Comparison of ENCODE assay signal across 9 mouse cellular contexts in genomic region chr11:69582230-69582805, GRCm38 (mm10). TPM values are rescaled to one million over a fixed set of nuclear protein-coding genes. Genes with fewer than 3 reads are reported as not detected.
DNase-seq lines count a peak whose midpoint lies in the region; ATAC-seq and TF ChIP-seq lines count a peak whose summit lies in the region.
"Had no signal": no experiment of that assay in that cellular context is flagged by ENCODE, and none has a peak within 500 bp of the region (broad histone marks: within the 10 kb centered on the region; RNA-seq: fewer than 3 reads in every experiment).

No protein-coding gene starts in this region.

- intact Hi-C loops in left cerebral cortex, adult 2 months (cut with DNase I), result loop anchor here (5.0 kb wide), 1 partner anchor 165 kb away; no protein-coding TSS in a partner anchor
- intact Hi-C loops in left cerebral cortex, postnatal 10 days (cut with DNase I), result no loop called here

- H3K27me3 ChIP-seq in embryonic facial prominence, embryonic 14.5 days (replicated peaks; ENCODE audit: control insufficient read depth, insufficient read depth, low read length), result no peaks in the 10 kb centered on the region
- no peaks in the 10 kb centered on the region for H3K27me3 ChIP-seq in intestine, embryonic 16.5 days (replicated peaks; ENCODE audit: control insufficient read depth, insufficient read depth, low read length)
- no peaks in the 10 kb centered on the region for H3K27me3 ChIP-seq in neural tube, embryonic 12.5 days (replicated peaks)

- 62% methylated on average over 9 of the region's 9 CpGs for WGBS in embryonic facial prominence, embryonic 14.5 days
- 62% methylated on average over 9 of the region's 9 CpGs for WGBS in intestine, embryonic 16.5 days
- WGBS in neural tube, embryonic 12.5 days, result 63% methylated on average over 9 of the region's 9 CpGs

- peak overlapping the region; percentile 69 for H3K4me2 ChIP-seq in embryonic facial prominence, embryonic 14.5 days (ENCODE audit: low read depth, low read length)
- H3K4me2 ChIP-seq in intestine, embryonic 16.5 days (ENCODE audit: low read depth, low read length), result peak overlapping the region; percentile 68
- H3K4me2 ChIP-seq in neural tube, embryonic 12.5 days (replicated peaks), result peak overlapping the region; percentile 83

- no peak for DNase-seq in left cerebral cortex, adult 2 months (ENCODE audit: extremely low spot score in 1 of 2, low spot score in 2 of 2)
- no peak for DNase-seq in left cerebral cortex, postnatal 10 days (ENCODE audit: extremely low spot score in 1 of 2, low spot score in 2 of 2)
- no peak for DNase-seq in embryonic facial prominence, embryonic 14.5 days (ENCODE audit: low spot score)
- no peak for DNase-seq in frontal cortex, postnatal 10 days (ENCODE audit: low spot score in 2 of 2)
- DNase-seq in yolk sac, embryonic 10.5 days (ENCODE audit: low spot score), result no peak

- no peaks in the 10 kb centered on the region for H3K9me3 ChIP-seq in embryonic facial prominence, embryonic 14.5 days (ENCODE audit: control insufficient read depth, low read length)
- no peaks in the 10 kb centered on the region for H3K9me3 ChIP-seq in intestine, embryonic 16.5 days (ENCODE audit: control insufficient read depth, low read length)
- H3K9me3 ChIP-seq in neural tube, embryonic 12.5 days, result no peaks in the 10 kb centered on the region

- peaks cover 16% of the 10 kb centered on the region for H3K4me1 ChIP-seq in embryonic facial prominence, embryonic 14.5 days (ENCODE audit: control insufficient read depth, insufficient read depth, low read length)
- H3K4me1 ChIP-seq in intestine, embryonic 16.5 days (ENCODE audit: control insufficient read depth, insufficient read depth, low read length), result peaks cover 23% of the 10 kb centered on the region
- peaks cover 21% of the 10 kb centered on the region for H3K4me1 ChIP-seq in neural tube, embryonic 12.5 days

- H3K4me3 ChIP-seq in left cerebral cortex, adult 2 months, result peak overlapping the region; percentile 91
- peak overlapping the region; percentile 73 for H3K4me3 ChIP-seq in embryonic facial prominence, embryonic 14.5 days (ENCODE audit: low read depth, low read length)
- peak overlapping the region; percentile 14 for H3K4me3 ChIP-seq in intestine, embryonic 16.5 days (ENCODE audit: low read length)
- no peak overlapping the region for H3K4me3 ChIP-seq in neural tube, embryonic 12.5 days

- ATAC-seq in embryonic facial prominence, embryonic 14.5 days (ENCODE audit: low read depth), result no peak
- ATAC-seq in intestine, embryonic 16.5 days, result no peak
- no peak for ATAC-seq in neural tube, embryonic 12.5 days (ENCODE audit: low FRiP score, low read depth)
- ATAC-seq in cerebellum, adult (ENCODE audit: insufficient number of reproducible peaks, low FRiP score, low TSS enrichment), result no peak
- ATAC-seq: activated CD4-positive, CD25-positive, alpha-beta regulatory T cell, adult 4 months had no signal

- H3K36me3 ChIP-seq in embryonic facial prominence, embryonic 14.5 days (ENCODE audit: control insufficient read depth, insufficient read depth, low read length), result peaks cover 15% of the 10 kb centered on the region
- 0 out of 2 replicates have a peak, but pooled peaks cover under 1% of the 10 kb centered on the region for H3K36me3 ChIP-seq in intestine, embryonic 16.5 days (ENCODE audit: control insufficient read depth, insufficient read depth, low read length)
- H3K36me3 ChIP-seq in neural tube, embryonic 12.5 days, result peaks cover 9% of the 10 kb centered on the region

- no peak overlapping the region; the same call in 1 of the 2 replicates for H3K27ac ChIP-seq in left cerebral cortex, adult 2 months
- H3K27ac ChIP-seq in embryonic facial prominence, embryonic 14.5 days (replicated peaks; ENCODE audit: low read depth, low read length), result peak overlapping the region; percentile 97; the same call in 1 of the 2 replicates
- H3K27ac ChIP-seq in intestine, embryonic 16.5 days (ENCODE audit: low read length), result no peak overlapping the region
- no peak overlapping the region for H3K27ac ChIP-seq in neural tube, embryonic 12.5 days

- no peak for TF ChIP-seq CTCF in left cerebral cortex, adult 2 months (IDR thresholded peaks at IDR 0.05)

- peak overlapping the region; percentile 84 for H3K9ac ChIP-seq in embryonic facial prominence, embryonic 14.5 days (ENCODE audit: low read depth, low read length)
- 0 out of 2 replicates have a peak overlapping the region, but pooled peaks have one; percentile 19 for H3K9ac ChIP-seq in intestine, embryonic 16.5 days (ENCODE audit: low read depth, low read length)
- H3K9ac ChIP-seq in neural tube, embryonic 12.5 days, result 0 out of 2 replicates have a peak overlapping the region, but pooled peaks have one; percentile 75

RNA-seq across cellular contexts. Expression of gene Trp53, which starts 2.2 kb away (rescaled TPM):
- total RNA-seq in left cerebral cortex, adult 2 months (2021), result 10 to 100 TPM; 23.7 TPM
- total RNA-seq in left cerebral cortex, postnatal 10 days (2021), result 10 to 100 TPM; 20.5 to 26.1 TPM
- polyA plus RNA-seq in embryonic facial prominence, embryonic 14.5 days (2014; fragmentation: Nextera tagmentation; extraction: Ambion mirVana), result 111 and 133 TPM in 2 replicates
- 132 and 148 TPM in 2 replicates for polyA plus RNA-seq in intestine, embryonic 16.5 days (2015; fragmentation: Nextera tagmentation; extraction: Ambion mirVana)
- polyA plus RNA-seq in neural tube, embryonic 12.5 days (2016; fragmentation: Nextera tagmentation; extraction: Ambion mirVana), result 116 and 120 TPM in 2 replicates

RNA-seq across cellular contexts. Expression of gene Wrap53, which starts 2.3 kb away (rescaled TPM):
- total RNA-seq in left cerebral cortex, adult 2 months (2021), result 10 to 100 TPM in 1 of 2 experiments, 1 to 10 TPM in 1; 7.6 to 10.5 TPM
- total RNA-seq in left cerebral cortex, postnatal 10 days (2021), result 1 to 10 TPM; 6.3 to 7.6 TPM
- 18.4 and 19.8 TPM in 2 replicates for polyA plus RNA-seq in embryonic facial prominence, embryonic 14.5 days (2014; fragmentation: Nextera tagmentation; extraction: Ambion mirVana)
- 24.5 and 26.6 TPM in 2 replicates for polyA plus RNA-seq in intestine, embryonic 16.5 days (2015; fragmentation: Nextera tagmentation; extraction: Ambion mirVana)
- polyA plus RNA-seq in neural tube, embryonic 12.5 days (2016; fragmentation: Nextera tagmentation; extraction: Ambion mirVana), result 32.2 and 32.4 TPM in 2 replicates

RNA-seq across cellular contexts. Expression of gene Efnb3, which starts 22.3 kb away (rescaled TPM):
- total RNA-seq in left cerebral cortex, adult 2 months (2021), result 10 to 100 TPM; 46.6 to 63.0 TPM
- 100 to 1,000 TPM; 147 to 154 TPM for total RNA-seq in left cerebral cortex, postnatal 10 days (2021)
- polyA plus RNA-seq in embryonic facial prominence, embryonic 14.5 days (2014; fragmentation: Nextera tagmentation; extraction: Ambion mirVana), result 7.3 and 8.6 TPM in 2 replicates
- 6.3 and 6.8 TPM in 2 replicates for polyA plus RNA-seq in intestine, embryonic 16.5 days (2015; fragmentation: Nextera tagmentation; extraction: Ambion mirVana)
- polyA plus RNA-seq in neural tube, embryonic 12.5 days (2016; fragmentation: Nextera tagmentation; extraction: Ambion mirVana), result 54.4 and 57.4 TPM in 2 replicates

RNA-seq across cellular contexts. Expression of gene Atp1b2, which starts 23.4 kb away (rescaled TPM):
- total RNA-seq in left cerebral cortex, adult 2 months (2021), result 100 to 1,000 TPM; 411 to 429 TPM
- 100 to 1,000 TPM; 395 to 416 TPM for total RNA-seq in left cerebral cortex, postnatal 10 days (2021)
- polyA plus RNA-seq in embryonic facial prominence, embryonic 14.5 days (2014; fragmentation: Nextera tagmentation; extraction: Ambion mirVana), result 15.6 and 17.7 TPM in 2 replicates
- polyA plus RNA-seq in intestine, embryonic 16.5 days (2015; fragmentation: Nextera tagmentation; extraction: Ambion mirVana), result 6.6 and 6.8 TPM in 2 replicates
- polyA plus RNA-seq in neural tube, embryonic 12.5 days (2016; fragmentation: Nextera tagmentation; extraction: Ambion mirVana), result 8.4 and 10.8 TPM in 2 replicates

RNA-seq across cellular contexts. Expression of gene Dnah2, which starts 33.4 kb away (rescaled TPM):
- 1 to 10 TPM; 2.7 to 3.7 TPM for total RNA-seq in left cerebral cortex, adult 2 months (2021)
- total RNA-seq in left cerebral cortex, postnatal 10 days (2021), result 1 to 10 TPM; 4.2 to 5.7 TPM
- polyA plus RNA-seq in embryonic facial prominence, embryonic 14.5 days (2014; fragmentation: Nextera tagmentation; extraction: Ambion mirVana), result 6.2 and 6.5 TPM in 2 replicates
- polyA plus RNA-seq in intestine, embryonic 16.5 days (2015; fragmentation: Nextera tagmentation; extraction: Ambion mirVana), result 0.93 and 1.0 TPM in 2 replicates
- polyA plus RNA-seq in neural tube, embryonic 12.5 days (2016; fragmentation: Nextera tagmentation; extraction: Ambion mirVana), result 1.6 and 1.9 TPM in 2 replicates

Comparison
In these comparisons a context has a peak if more than half of its experiments do, and no peak if none do; other contexts are left out.
1. H3K9ac ChIP-seq: peak in every context shown above with its lines; median percentile 84 in embryonic facial prominence, embryonic 14.5 days; 75 in neural tube, embryonic 12.5 days; 19 in intestine, embryonic 16.5 days.